Mouse (Mus musculus): ENCODE data around the gene Zfp60.

GRCm38 (mm10) chr7:27727471-27727870 is 3.7 kb upstream of the Zfp60 start:
- TF ChIP-seq CTCF (IDR thresholded peaks at IDR 0.05; ENCODE audit: control insufficient read depth, insufficient read depth, insufficient replicate concordance, low read depth, low read length) (no peak), POLR2A (IDR thresholded peaks at IDR 0.05; ENCODE audit: control insufficient read depth, low read depth, low read length) (no peak)

Data from testis, adult 2 months (tissue).